Mouse (Mus musculus) midbrain, embryonic 11.5 days (tissue): ENCODE data around the gene Nupr1l. TPM values are rescaled to one million over a fixed set of nuclear protein-coding genes. Genes with fewer than 3 reads are reported as not detected.
A peak's percentile ranks its signal among the peaks of the same experiment; 100 is the strongest.
"Not testable (repeated sequence)": the region's sequence is repeated elsewhere in the genome, so short reads cannot be mapped to it uniquely, and the experiment has no call there.

Source experiments
- ATAC-seq: fragments of 200-750 bp; cut with Nextera tagmentation; 2 replicates; pipeline ENCODE4 v1.8.0; 2017; ENCODE audit warnings: moderate TSS enrichment, moderate library complexity; ENCODE audit not compliant: low FRiP score
- DNase-seq: peaks from one replicate; pipeline ENCODE4 v3.0.0; 2015; ENCODE audit warnings: low spot score; ENCODE audit errors: missing footprints
- H3K27ac ChIP-seq: fragments of 300-500 bp; sonication (generic); 2 replicates; pipeline ENCODE4 v1.5.1; 2014; ENCODE audit warnings: low read depth, low read length
- H3K27me3 ChIP-seq: fragments of 300-500 bp; sonication (generic); 2 replicates; pipeline ENCODE4 v1.6.1; 2014; ENCODE audit warnings: mild to moderate bottlenecking, low read length, moderate library complexity, mixed read lengths; ENCODE audit not compliant: control insufficient read depth, insufficient read depth
- H3K36me3 ChIP-seq: fragments of 300-500 bp; sonication (generic); 2 replicates; pipeline ENCODE4 v1.6.1; 2014; ENCODE audit warnings: mild to moderate bottlenecking, low read length, moderate library complexity, mixed read lengths; ENCODE audit not compliant: control insufficient read depth, insufficient read depth
- H3K4me1 ChIP-seq: fragments of 300-500 bp; sonication (generic); 2 replicates; pipeline ENCODE4 v1.6.1; 2014; ENCODE audit warnings: low read length; ENCODE audit not compliant: control insufficient read depth, insufficient read depth
- H3K4me2 ChIP-seq: fragments of 300-500 bp; sonication (generic); 2 replicates; pipeline ENCODE4 v1.6.1; 2014; ENCODE audit warnings: mild to moderate bottlenecking, moderate library complexity
- H3K4me3 ChIP-seq: fragments of 300-500 bp; sonication (generic); 2 replicates; pipeline ENCODE4 v1.5.1; 2014; ENCODE audit warnings: low read depth, low read length
- H3K9ac ChIP-seq: fragments of 300-500 bp; sonication (generic); 2 replicates; pipeline ENCODE4 v1.6.1; 2014; ENCODE audit warnings: low read length
- H3K9me3 ChIP-seq: fragments of 300-500 bp; sonication (generic); 2 replicates; pipeline ENCODE4 v1.6.1; 2016; ENCODE audit warnings: low read length; ENCODE audit not compliant: control insufficient read depth
- WGBS: fragments of 180-500 bp; shearing (Covaris S2); extraction: QIAGEN DNeasy Blood & Tissue Kit; methylation state at CpG from one replicate; pipeline ENCODE4 v1.1.7; 2014; 5-methylcytosine and 5-hydroxymethylcytosine counted together
- polyA plus RNA-seq: library from polyadenylated mRNA; unstranded; fragments of >200 nt; fragmentation: Nextera tagmentation; extraction: Ambion mirVana; gene quantifications from 2 replicates; pipeline ENCODE4 v1.2.1, GENCODE M21; 2014

Gene Nupr1l
- polyA plus RNA-seq, 1 experiment from 2014 or later, result 3.7 TPM

GRCm38 (mm10) chr5:129924820-129925452, 16.6 kb downstream of the Nupr1l start:
- DNase-seq (no peak), ATAC-seq (no peak)
- no peak overlapping the region for H3K9ac ChIP-seq
- WGBS, result 90% methylated on average over 8 of the region's 8 CpGs
- no peaks in the 10 kb centered on the region for H3K36me3 ChIP-seq
- no peak overlapping the region for H3K27ac ChIP-seq
- H3K27me3 ChIP-seq, result no peaks in the 10 kb centered on the region
- no peaks in the 10 kb centered on the region for H3K9me3 ChIP-seq
- no peak overlapping the region for H3K4me2 ChIP-seq
- no peak overlapping the region for H3K4me3 ChIP-seq
- H3K4me1 ChIP-seq, result no peaks in the 10 kb centered on the region

- 81% methylated on average over 5 of the region's 5 CpGs for WGBS
- Histone ChIP-seq H3K36me3 (no peaks in the 10 kb centered on the region), H3K4me3 (no peak overlapping the region), H3K4me1 (no peaks in the 10 kb centered on the region), H3K9ac (no peak overlapping the region), H3K4me2 (no peak overlapping the region), H3K27me3 (no peaks in the 10 kb centered on the region), H3K27ac (no peak overlapping the region), H3K9me3 (no peaks in the 10 kb centered on the region)
- DNase-seq (no peak), ATAC-seq (no peak)
Observed at GRCm38 (mm10) chr5:129925933-129926332, 17.6 kb downstream of the Nupr1l start.

GRCm38 (mm10) chr5:129929924-129930855, 21.9 kb downstream of the Nupr1l start:
- 57% methylated on average over 9 of the region's 9 CpGs for WGBS
- Histone ChIP-seq H3K4me3 (no peak overlapping the region), H3K9me3 (no peaks in the 10 kb centered on the region), H3K27me3 (no peaks in the 10 kb centered on the region), H3K4me1 (no peaks in the 10 kb centered on the region), H3K36me3 (no peaks in the 10 kb centered on the region), H3K9ac (no peak overlapping the region), H3K27ac (no peak overlapping the region), H3K4me2 (no peak overlapping the region)
- ATAC-seq (no peak), DNase-seq (no peak)

GRCm38 (mm10) chr5:129936941-129937340, 28.6 kb downstream of the Nupr1l start:
- 11% methylated on average over 4 of the region's 4 CpGs for WGBS
- H3K9ac ChIP-seq, result no peak overlapping the region
- DNase-seq, result peak; percentile 86

GRCm38 (mm10) chr5:129940281-129940680, 31.9 kb downstream of the Nupr1l start:
- 83% methylated on average over 2 of the region's 2 CpGs for WGBS
- DNase-seq (no peak), ATAC-seq (no peak)
- Histone ChIP-seq H3K4me3 (no peak overlapping the region), H3K27me3 (no peaks in the 10 kb centered on the region), H3K9me3 (no peaks in the 10 kb centered on the region), H3K27ac (no peak overlapping the region), H3K4me2 (no peak overlapping the region), H3K9ac (no peak overlapping the region), H3K36me3 (no peaks in the 10 kb centered on the region), H3K4me1 (peaks cover 6% of the 10 kb centered on the region)

More at GRCm38 (mm10) chr5:129936941-129937340, 28.6 kb downstream of the Nupr1l start:
- Histone ChIP-seq H3K27ac (no peak overlapping the region), H3K4me2 (no peak overlapping the region), H3K4me3 (no peak overlapping the region), H3K27me3 (no peaks in the 10 kb centered on the region), H3K4me1 (peaks cover 3% of the 10 kb centered on the region; the same call in 1 of the 2 replicates), H3K36me3 (no peaks in the 10 kb centered on the region), H3K9me3 (no peaks in the 10 kb centered on the region)
- ATAC-seq, result no peak

GRCm38 (mm10) chr5:129940736-129941494, 32.6 kb downstream of the Nupr1l start:
- H3K36me3 ChIP-seq, result no peaks in the 10 kb centered on the region
- ATAC-seq, result no peak
- peak overlapping the region; percentile 32 for H3K4me2 ChIP-seq
- no peaks in the 10 kb centered on the region for H3K27me3 ChIP-seq
- H3K4me3 ChIP-seq, result peak overlapping the region; percentile 85
- no peak for DNase-seq
- no peaks in the 10 kb centered on the region for H3K9me3 ChIP-seq
- 13% methylated on average over 9 of the region's 9 CpGs for WGBS
- no peak overlapping the region for H3K9ac ChIP-seq
- no peak overlapping the region; the same call in 1 of the 2 replicates for H3K27ac ChIP-seq
- H3K4me1 ChIP-seq, result peaks cover 6% of the 10 kb centered on the region

- H3K4me1 ChIP-seq, result peaks cover 6% of the 10 kb centered on the region
- ATAC-seq (peak; percentile 94), DNase-seq (peak; percentile 100)
- H3K4me2 ChIP-seq, result peak within 1 kb of the TSS; percentile 63
- H3K4me3 ChIP-seq, result peak within 1 kb of the TSS; percentile 85
- no peaks in the 10 kb centered on the region for H3K27me3 ChIP-seq
- WGBS, result under 1% methylated on average over 59 of the region's 59 CpGs
- H3K36me3 ChIP-seq, result no peaks in the 10 kb centered on the region
- H3K9ac ChIP-seq, result peak within 1 kb of the TSS; percentile 83
- H3K27ac ChIP-seq, result peak within 1 kb of the TSS; percentile 57; the same call in 1 of the 2 replicates
- no peaks in the 10 kb centered on the region for H3K9me3 ChIP-seq
Observed at GRCm38 (mm10) chr5:129941495-129942045, 33.2 kb downstream of the Nupr1l start, which contains the start of gene Vkorc1l1. TSS of gene Vkorc1l1 (plus strand) at chr5:129941970.

- H3K4me3 ChIP-seq, result peak overlapping the region; percentile 85
- ATAC-seq, result peak; percentile 71
- H3K9ac ChIP-seq, result peak overlapping the region; percentile 83
- peak; percentile 94 for DNase-seq
- H3K4me2 ChIP-seq, result peak overlapping the region; percentile 63
- not testable (repeated sequence) for H3K36me3 ChIP-seq, H3K4me1 ChIP-seq, H3K9me3 ChIP-seq, H3K27me3 ChIP-seq
- 1% methylated on average over 55 of the region's 82 CpGs for WGBS
- peak overlapping the region; percentile 57; the same call in 1 of the 2 replicates for H3K27ac ChIP-seq
Observed at GRCm38 (mm10) chr5:129942073-129942939, 34.0 kb downstream of the Nupr1l start.
